Mouse (Mus musculus): ENCODE measurements around the gene Pdlim4. TPM values are rescaled to one million over a fixed set of nuclear protein-coding genes. Genes with fewer than 3 reads are reported as not detected.
"Not testable (repeated sequence)": the region's sequence is repeated elsewhere in the genome, so short reads cannot be mapped to it uniquely, and the experiment has no call there.

The Pdlim4 gene
- total RNA-seq, 2 experiments from 2014 or later, result 10.7 to 11.4 TPM

GRCm38 (mm10) chr11:54065915-54066178, 3.0 kb downstream of the Pdlim4 start:
- no peak for DNase-seq (ENCODE audit: extremely low spot score in 1 of 2, low spot score in 2 of 2)
- intact Hi-C loops (cut with DNase I), result no loop called here

DNA sequence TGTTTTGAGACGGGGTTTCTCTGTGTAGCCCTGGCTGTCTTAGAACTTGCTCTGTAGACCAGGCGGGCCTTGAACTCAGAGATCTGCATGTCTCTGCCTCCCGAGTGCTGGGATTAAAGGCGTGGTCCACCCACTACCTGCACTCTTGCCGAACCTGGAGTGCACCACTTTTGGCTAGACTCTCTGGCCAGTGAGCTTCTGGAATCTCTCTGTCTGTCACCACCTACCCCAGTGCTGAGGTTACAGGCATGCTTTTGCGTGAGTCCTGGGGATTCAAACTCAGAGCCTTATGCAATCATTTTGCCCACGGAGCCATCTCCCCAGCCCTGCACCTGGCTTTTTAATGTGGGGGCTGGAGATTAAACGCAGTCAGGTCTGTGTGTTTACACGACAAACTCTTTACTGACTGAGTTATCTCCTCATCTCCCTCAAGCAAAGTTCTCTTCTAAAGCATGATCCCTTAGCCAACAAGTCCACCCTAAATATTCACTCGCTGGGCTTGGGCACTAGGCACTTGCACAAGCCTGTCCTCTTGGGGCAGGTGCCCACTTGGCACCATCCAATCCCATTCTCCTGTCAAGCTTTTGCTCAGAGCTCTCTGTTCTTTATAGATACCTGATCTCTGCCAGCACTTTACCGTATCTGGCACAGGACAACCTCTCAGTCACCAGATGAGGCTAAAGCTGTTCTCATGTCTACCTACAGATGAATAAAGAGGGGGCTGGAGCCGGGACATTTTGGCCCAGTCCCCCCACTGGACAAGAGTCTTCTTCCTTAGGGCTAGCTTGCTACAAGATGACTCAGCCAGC, 3.5 kb downstream of the Pdlim4 start:
- DNase-seq (ENCODE audit: extremely low spot score in 1 of 2, low spot score in 2 of 2), result peak in 1 of 2 experiments; percentile 4
- intact Hi-C loops (cut with DNase I), result no loop called here

- DNase-seq (ENCODE audit: extremely low spot score in 1 of 2, low spot score in 2 of 2), result peak in 1 of 2 experiments; percentile 10
- intact Hi-C loops (cut with DNase I), result no loop called here
Measured at GRCm38 (mm10) chr11:54064412-54064978, 4.3 kb downstream of the Pdlim4 start.

GRCm38 (mm10) chr11:54063472-54063775, 5.4 kb downstream of the Pdlim4 start:
- intact Hi-C loops (cut with DNase I), result no loop called here
- DNase-seq (ENCODE audit: extremely low spot score in 1 of 2, low spot score in 2 of 2), result peak in 1 of 2 experiments; percentile 14

DNA sequence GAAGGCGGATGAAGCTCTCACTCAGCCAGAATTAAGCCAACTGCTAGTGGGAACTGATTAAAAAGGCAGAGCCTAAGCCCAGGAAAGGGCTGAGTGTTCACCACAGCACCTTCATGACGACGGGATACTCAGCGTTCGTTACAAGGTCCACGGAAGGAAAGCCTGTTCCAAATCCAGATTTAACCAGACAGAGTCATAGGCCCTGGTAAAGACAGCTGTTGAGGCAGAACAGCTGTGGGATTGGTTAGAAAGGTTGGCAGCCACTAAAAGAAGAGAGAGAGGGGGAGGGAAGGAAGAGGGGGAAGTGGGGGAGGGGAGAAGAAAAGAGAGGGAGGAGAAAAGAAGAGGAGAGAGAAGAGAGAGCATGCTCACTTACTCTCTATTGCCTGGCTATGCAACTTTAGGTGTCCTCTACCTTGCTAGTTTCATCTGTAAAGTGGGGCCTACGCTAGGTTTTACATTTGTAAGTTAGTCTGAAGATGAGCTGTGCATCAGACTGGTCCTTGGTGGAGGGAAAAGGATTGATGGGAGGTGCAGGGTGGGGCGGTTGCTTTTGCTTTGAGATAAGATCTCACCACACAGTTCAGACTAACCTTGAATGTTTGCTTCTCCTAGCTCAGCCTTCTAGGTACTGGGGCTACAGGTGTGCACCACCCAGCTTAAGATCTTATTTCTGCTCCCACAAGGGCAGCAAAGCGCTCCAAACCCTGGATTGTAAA, 5.9 kb downstream of the Pdlim4 start:
- no peak for DNase-seq (ENCODE audit: extremely low spot score in 1 of 2, low spot score in 2 of 2)
- intact Hi-C loops (cut with DNase I), result no loop called here

- DNase-seq (ENCODE audit: extremely low spot score in 1 of 2, low spot score in 2 of 2), result peak in 1 of 2 experiments; percentile 40
- intact Hi-C loops (cut with DNase I), result no loop called here
Measured at GRCm38 (mm10) chr11:54062086-54062752, 6.6 kb downstream of the Pdlim4 start.

DNA sequence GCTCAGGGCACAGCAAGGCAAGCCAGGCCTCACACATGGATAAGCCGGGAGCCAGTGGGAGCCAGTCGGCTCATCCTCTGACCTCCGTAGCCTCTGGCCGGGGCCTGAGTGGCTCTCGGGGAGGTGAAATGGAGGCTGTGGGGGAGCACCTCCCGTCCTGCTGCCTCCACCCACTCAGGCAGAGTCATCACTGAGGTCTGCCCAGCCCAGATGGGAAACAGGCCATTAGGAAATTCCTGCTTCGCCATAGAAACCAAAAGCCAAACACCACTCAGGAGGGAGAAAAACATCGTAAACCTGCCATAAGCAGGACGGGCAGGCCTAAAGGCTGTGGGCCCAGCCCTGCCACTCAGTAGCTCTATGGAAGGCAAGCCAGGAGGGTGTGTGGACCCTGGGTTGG, 8.5 kb downstream of the Pdlim4 start:
- intact Hi-C loops (cut with DNase I), result no loop called here
- no peak for DNase-seq (ENCODE audit: extremely low spot score in 1 of 2, low spot score in 2 of 2)

DNA sequence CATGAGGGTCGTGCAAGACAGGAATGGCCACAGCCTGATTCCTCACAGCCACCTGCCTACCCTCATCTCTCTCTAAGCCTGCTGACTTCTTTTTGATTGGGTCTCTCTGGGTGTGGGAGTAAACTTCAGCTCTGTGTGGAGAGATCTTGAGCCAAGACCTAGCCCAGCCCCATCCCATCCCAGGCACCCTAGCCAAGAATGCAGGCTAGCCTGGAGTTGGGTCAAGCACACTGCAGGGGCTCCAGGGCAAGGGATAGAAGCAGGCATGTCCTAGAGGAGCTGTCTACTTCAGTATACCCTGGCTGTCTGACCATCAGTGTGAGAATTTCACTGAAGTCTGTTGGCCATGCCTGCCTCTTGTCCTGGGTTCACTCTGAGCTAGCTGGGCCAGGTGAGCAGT, 9.3 kb downstream of the Pdlim4 start:
- no peak for DNase-seq (ENCODE audit: extremely low spot score in 1 of 2, low spot score in 2 of 2)
- intact Hi-C loops (cut with DNase I), result loop anchor here (5.0 kb wide), 1 partner anchor 127 kb away; no protein-coding TSS in a partner anchor

DNA sequence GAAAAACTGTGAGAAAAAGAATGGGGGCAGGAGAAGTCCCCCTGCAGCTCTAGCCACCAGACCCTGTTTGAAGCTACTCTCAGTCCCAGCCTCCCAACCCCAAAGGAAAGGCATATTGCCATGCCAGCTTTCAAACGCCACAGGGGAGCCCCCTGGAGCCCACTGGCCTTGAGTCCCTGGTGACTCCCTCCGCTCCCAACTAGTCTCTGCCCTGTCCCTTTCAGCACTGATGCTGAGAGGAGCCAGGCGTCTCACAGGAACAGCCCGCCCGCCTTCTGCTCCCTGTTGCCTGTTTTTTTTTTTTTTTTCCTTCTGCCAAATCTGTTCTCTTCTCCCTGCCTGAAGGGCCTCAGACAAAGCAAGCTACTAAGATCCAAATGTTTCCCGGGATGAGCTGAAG, 10.2 kb downstream of the Pdlim4 start:
- intact Hi-C loops (cut with DNase I), result loop anchor here (5.0 kb wide), 1 partner anchor 126 kb away; no protein-coding TSS in a partner anchor
- DNase-seq (ENCODE audit: extremely low spot score in 1 of 2, low spot score in 2 of 2), result peak in 1 of 2 experiments; percentile 61

- no peak for DNase-seq (ENCODE audit: extremely low spot score in 1 of 2, low spot score in 2 of 2)
- intact Hi-C loops (cut with DNase I), result loop anchor here (5.0 kb wide), 1 partner anchor 126 kb away; no protein-coding TSS in a partner anchor
Measured at GRCm38 (mm10) chr11:54058056-54058617, 10.7 kb downstream of the Pdlim4 start.

GRCm38 (mm10) chr11:54057428-54057827, 11.4 kb downstream of the Pdlim4 start:
- intact Hi-C loops (cut with DNase I), result loop anchor here (5.0 kb wide), 1 partner anchor 125 kb away; no protein-coding TSS in a partner anchor

DNA sequence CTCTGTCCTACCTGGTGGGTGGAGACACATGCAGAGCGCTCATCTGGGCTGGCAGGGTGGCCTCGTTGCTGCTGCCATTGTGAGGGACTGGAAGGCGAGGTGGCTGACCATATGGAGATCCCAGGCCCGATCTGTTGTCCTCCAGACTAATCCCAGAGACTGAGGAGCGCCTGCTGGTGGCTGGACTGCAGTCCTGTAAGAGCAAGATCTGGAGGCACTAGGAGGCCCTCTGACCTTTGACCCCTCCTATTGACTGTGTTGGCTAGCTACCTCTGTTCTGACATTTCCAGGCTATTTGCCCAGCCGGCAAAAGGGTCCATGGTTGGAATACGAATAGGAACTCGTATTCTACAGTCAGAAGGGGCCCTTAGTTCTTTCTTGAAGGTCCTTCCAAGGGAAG, 12.7 kb downstream of the Pdlim4 start:
- intact Hi-C loops (cut with DNase I), result loop anchor here (5.0 kb wide), 1 partner anchor 124 kb away; no protein-coding TSS in a partner anchor
- DNase-seq (ENCODE audit: extremely low spot score in 1 of 2, low spot score in 2 of 2), result peak; percentile 48 to 59

More at GRCm38 (mm10) chr11:54057428-54057827, 11.4 kb downstream of the Pdlim4 start:
- DNase-seq (ENCODE audit: extremely low spot score in 1 of 2, low spot score in 2 of 2), result no peak

GRCm38 (mm10) chr11:54054257-54054656, 14.6 kb downstream of the Pdlim4 start:
- intact Hi-C loops (cut with DNase I), result loop anchor here (1.0 kb wide), 1 partner anchor 52 kb away; no protein-coding TSS in a partner anchor
- peak in 1 of 2 experiments; percentile 69 for DNase-seq (ENCODE audit: extremely low spot score in 1 of 2, low spot score in 2 of 2)

DNA sequence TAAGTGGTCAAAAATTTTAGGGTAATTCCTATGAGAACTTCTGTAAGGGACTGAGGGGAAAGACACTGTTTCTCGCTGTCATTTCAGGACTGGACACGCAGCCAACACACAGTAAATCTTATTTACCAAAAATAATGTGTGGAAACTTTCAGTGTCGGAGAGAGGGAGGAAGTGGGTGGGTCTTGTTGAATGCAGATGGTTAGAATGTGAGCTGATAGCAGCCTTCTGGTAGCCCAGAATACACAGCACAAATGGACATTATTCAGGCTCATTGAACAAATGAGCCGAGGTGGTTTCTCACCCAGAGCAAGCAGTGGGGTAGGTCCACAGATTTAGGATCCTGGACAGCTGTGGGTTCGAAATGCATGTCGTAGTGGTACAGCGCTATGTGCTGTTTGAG, 15.7 kb downstream of the Pdlim4 start:
- peak in 1 of 2 experiments; percentile 14 for DNase-seq (ENCODE audit: extremely low spot score in 1 of 2, low spot score in 2 of 2)
- intact Hi-C loops (cut with DNase I), result no loop called here

- intact Hi-C loops (cut with DNase I), result no loop called here
- peak in 1 of 2 experiments; percentile 8 for DNase-seq (ENCODE audit: extremely low spot score in 1 of 2, low spot score in 2 of 2)
Measured at GRCm38 (mm10) chr11:54052128-54052527, 16.7 kb downstream of the Pdlim4 start.

DNA sequence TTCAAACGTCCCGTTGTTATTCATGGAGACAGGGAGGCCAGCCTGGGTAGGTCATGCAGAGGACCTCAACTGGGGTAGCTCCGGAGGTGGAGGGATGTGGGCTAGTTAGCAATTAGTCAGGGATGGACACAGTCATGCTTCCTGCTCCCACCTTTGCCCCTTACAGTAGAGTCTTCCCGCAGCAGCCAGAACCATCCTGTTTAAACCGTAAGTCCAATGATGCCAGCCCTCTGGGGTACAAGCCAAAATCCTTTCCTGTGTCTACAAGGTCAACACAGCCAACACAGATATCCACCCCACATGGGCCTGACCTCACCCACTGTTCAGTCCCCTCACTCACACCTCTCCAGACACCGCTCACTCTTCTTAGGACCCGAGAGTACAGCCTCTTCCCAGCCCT, 17.7 kb downstream of the Pdlim4 start:
- no peak for DNase-seq (ENCODE audit: extremely low spot score in 1 of 2, low spot score in 2 of 2)
- intact Hi-C loops (cut with DNase I), result no loop called here

DNA sequence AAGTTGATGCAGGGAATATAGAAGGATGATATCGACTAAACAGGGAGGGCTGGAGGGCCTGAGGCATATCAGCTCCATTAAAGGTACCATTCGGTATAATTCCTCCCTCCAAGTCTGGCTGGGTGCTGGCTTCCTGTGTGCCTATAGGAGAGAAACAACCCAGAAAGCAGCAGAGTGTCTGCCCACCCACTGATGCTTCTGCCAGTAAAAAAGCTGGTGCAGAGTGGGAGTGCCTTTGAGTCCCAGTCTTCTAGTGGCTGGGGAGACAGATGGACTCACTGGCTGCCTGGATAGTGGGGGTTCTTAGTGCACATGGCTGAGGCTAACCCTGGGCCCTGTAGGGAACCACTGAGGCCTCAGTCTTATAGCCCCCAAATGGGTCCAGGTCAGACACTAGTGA, 18.6 kb downstream of the Pdlim4 start:
- intact Hi-C loops (cut with DNase I), result no loop called here

GRCm38 (mm10) chr11:54040676-54041075, 28.1 kb downstream of the Pdlim4 start:
- intact Hi-C loops (cut with DNase I), result no loop called here
- no peak for DNase-seq (ENCODE audit: extremely low spot score in 1 of 2, low spot score in 2 of 2)

More for the DNA sequence above, 18.6 kb downstream of the Pdlim4 start:
- DNase-seq (ENCODE audit: extremely low spot score in 1 of 2, low spot score in 2 of 2), result no peak

DNA sequence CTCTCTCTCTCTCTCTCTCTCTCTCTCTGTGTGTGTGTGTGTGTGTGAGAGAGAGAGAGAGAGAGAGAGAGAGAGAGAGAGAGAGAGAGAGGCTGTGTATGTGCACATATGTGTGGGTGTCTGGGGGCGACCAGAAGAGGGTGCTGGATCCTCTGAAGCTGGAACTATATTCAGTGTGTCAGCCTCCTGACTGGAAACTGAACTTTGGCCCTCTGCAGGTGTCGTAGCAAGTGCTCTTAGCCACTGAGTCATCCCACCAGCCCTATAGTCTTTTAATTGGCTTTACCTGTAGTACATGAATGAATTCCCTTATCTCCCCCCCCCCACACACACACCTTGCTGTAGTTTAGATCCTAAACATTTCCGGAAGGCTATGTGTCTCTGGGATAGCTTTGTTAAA, 35.9 kb downstream of the Pdlim4 start:
- DNase-seq (ENCODE audit: extremely low spot score in 1 of 2, low spot score in 2 of 2); intact Hi-C loops (cut with DNase I): not testable (repeated sequence)

All from left cerebral cortex, postnatal 10 days (tissue).